Mouse (Mus musculus): ENCODE data around the gene Xpo4. TPM values are rescaled to one million over a fixed set of nuclear protein-coding genes. Genes with fewer than 3 reads are reported as not detected.

Xpo4 gene
- polyA plus RNA-seq, 1 experiment: 1.9 TPM

DNA sequence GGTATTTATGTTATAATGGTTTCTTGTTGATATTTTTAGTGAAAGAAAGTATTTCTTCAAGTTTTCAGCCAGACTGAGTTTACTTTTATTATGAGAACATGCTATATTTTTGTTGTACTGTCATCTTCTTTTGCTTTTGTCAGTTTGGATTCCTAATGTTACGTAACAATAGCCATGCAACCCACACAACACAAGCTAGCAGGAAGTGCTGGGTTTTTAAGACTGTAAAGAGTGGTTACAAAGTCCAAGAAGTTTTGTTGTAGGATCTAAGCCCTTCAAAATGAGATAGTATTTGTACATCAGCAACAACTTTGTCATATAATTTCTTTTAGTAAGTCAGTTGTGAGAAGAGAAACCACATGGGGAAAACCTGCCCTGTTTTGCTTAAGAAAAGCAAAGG lies 47.6 kb downstream of the Xpo4 start:
- peaks cover 31% of the 10 kb centered on the region for H3K4me1 ChIP-seq
- no peaks in the 10 kb centered on the region for H3K9me3 ChIP-seq
- peaks cover 53% of the 10 kb centered on the region for H3K36me3 ChIP-seq (replicated peaks; ENCODE audit: low read length)
- H3K27me3 ChIP-seq (replicated peaks): no peaks in the 10 kb centered on the region
- TF ChIP-seq FLI1 (IDR thresholded peaks at IDR 0.05; ENCODE audit: low read length): no peak
- no peak overlapping the region for H3K4me3 ChIP-seq (replicated peaks)

- Histone ChIP-seq H3K4me1 (peaks cover 34% of the 10 kb centered on the region), H3K4me3 (replicated peaks) (no peak overlapping the region), H3K27me3 (replicated peaks) (no peaks in the 10 kb centered on the region), H3K9me3 (no peaks in the 10 kb centered on the region), H3K36me3 (replicated peaks; ENCODE audit: low read length) (peaks cover 45% of the 10 kb centered on the region)
- TF ChIP-seq GATA1 (IDR thresholded peaks at IDR 0.05; ENCODE audit: borderline replicate concordance, low read length) (no peak), FLI1 (IDR thresholded peaks at IDR 0.05; ENCODE audit: low read length) (no peak)
Observed at GRCm38 (mm10) chr14:57616339-57616965, 48.8 kb downstream of the Xpo4 start.

DNA sequence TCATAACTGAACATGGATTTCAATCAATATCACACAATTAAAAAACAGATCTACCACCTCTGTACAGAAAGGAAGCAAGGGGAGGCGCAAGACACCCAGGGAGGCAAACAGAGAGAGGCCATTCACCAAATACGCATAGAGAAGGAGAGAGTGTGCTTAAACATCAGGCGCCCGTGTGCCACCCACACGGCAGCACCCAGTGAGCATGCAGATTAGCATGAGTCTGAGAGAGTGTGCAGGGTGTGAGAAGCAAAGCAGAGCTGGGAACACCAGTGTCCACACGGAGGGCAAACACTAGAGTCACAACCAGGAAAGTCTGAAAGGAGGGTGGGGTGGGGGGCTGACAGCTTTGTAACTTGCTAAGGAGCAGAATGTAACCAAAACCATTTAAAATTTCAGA lies 49.4 kb downstream of the Xpo4 start:
- Histone ChIP-seq H3K4me1 (peaks cover 40% of the 10 kb centered on the region), H3K9me3 (no peaks in the 10 kb centered on the region), H3K27me3 (replicated peaks) (no peaks in the 10 kb centered on the region), H3K4me3 (replicated peaks) (no peak overlapping the region), H3K36me3 (replicated peaks; ENCODE audit: low read length) (peaks cover 46% of the 10 kb centered on the region)
- TF ChIP-seq GATA1 (IDR thresholded peaks at IDR 0.05; ENCODE audit: borderline replicate concordance, low read length) (no peak), FLI1 (IDR thresholded peaks at IDR 0.05; ENCODE audit: low read length) (no peak)

GRCm38 (mm10) chr14:57611034-57611433 lies 54.2 kb downstream of the Xpo4 start:
- Histone ChIP-seq H3K4me1 (peaks cover 21% of the 10 kb centered on the region), H3K36me3 (replicated peaks; ENCODE audit: low read length) (peaks cover 52% of the 10 kb centered on the region)
- TF ChIP-seq FLI1 (IDR thresholded peaks at IDR 0.05; ENCODE audit: low read length): no peak
- TF ChIP-seq GATA1 (IDR thresholded peaks at IDR 0.05; ENCODE audit: borderline replicate concordance, low read length): no peak

GRCm38 (mm10) chr14:57609816-57610329 lies 55.4 kb downstream of the Xpo4 start:
- no peaks in the 10 kb centered on the region for H3K27me3 ChIP-seq (replicated peaks)
- no peaks in the 10 kb centered on the region for H3K9me3 ChIP-seq
- no peak overlapping the region for H3K4me3 ChIP-seq (replicated peaks)
- H3K36me3 ChIP-seq (replicated peaks; ENCODE audit: low read length): peaks cover 49% of the 10 kb centered on the region
- H3K4me1 ChIP-seq: peaks cover 18% of the 10 kb centered on the region
- TF ChIP-seq GATA1 (IDR thresholded peaks at IDR 0.05; ENCODE audit: borderline replicate concordance, low read length): no peak
- TF ChIP-seq FLI1 (IDR thresholded peaks at IDR 0.05; ENCODE audit: low read length): no peak

More at GRCm38 (mm10) chr14:57611034-57611433, 54.2 kb downstream of the Xpo4 start:
- no peak overlapping the region for H3K4me3 ChIP-seq (replicated peaks)
- no peaks in the 10 kb centered on the region for H3K9me3 ChIP-seq
- no peaks in the 10 kb centered on the region for H3K27me3 ChIP-seq (replicated peaks)

GRCm38 (mm10) chr14:57607500-57607899 lies 57.7 kb downstream of the Xpo4 start:
- Histone ChIP-seq H3K36me3 (replicated peaks; ENCODE audit: low read length) (peaks cover 60% of the 10 kb centered on the region), H3K4me1 (peaks cover 18% of the 10 kb centered on the region), H3K27me3 (replicated peaks) (no peaks in the 10 kb centered on the region), H3K9me3 (no peaks in the 10 kb centered on the region), H3K4me3 (replicated peaks) (no peak overlapping the region)
- TF ChIP-seq FLI1 (IDR thresholded peaks at IDR 0.05; ENCODE audit: low read length): no peak
- TF ChIP-seq GATA1 (IDR thresholded peaks at IDR 0.05; ENCODE audit: borderline replicate concordance, low read length): no peak

GRCm38 (mm10) chr14:57606663-57607365 lies 58.4 kb downstream of the Xpo4 start:
- H3K9me3 ChIP-seq: no peaks in the 10 kb centered on the region
- peaks cover 18% of the 10 kb centered on the region for H3K4me1 ChIP-seq
- TF ChIP-seq FLI1 (IDR thresholded peaks at IDR 0.05; ENCODE audit: low read length): no peak
- no peak for TF ChIP-seq GATA1 (IDR thresholded peaks at IDR 0.05; ENCODE audit: borderline replicate concordance, low read length)
- H3K27me3 ChIP-seq (replicated peaks): no peaks in the 10 kb centered on the region
- H3K36me3 ChIP-seq (replicated peaks; ENCODE audit: low read length): peaks cover 66% of the 10 kb centered on the region
- H3K4me3 ChIP-seq (replicated peaks): no peak overlapping the region

- TF ChIP-seq FLI1 (IDR thresholded peaks at IDR 0.05; ENCODE audit: low read length) (no peak), GATA1 (IDR thresholded peaks at IDR 0.05; ENCODE audit: borderline replicate concordance, low read length) (no peak)
- H3K4me1 ChIP-seq: peaks cover 11% of the 10 kb centered on the region
- peaks cover 92% of the 10 kb centered on the region for H3K36me3 ChIP-seq (replicated peaks; ENCODE audit: low read length)
Observed at GRCm38 (mm10) chr14:57593279-57593678, 72.0 kb downstream of the Xpo4 start.

DNA sequence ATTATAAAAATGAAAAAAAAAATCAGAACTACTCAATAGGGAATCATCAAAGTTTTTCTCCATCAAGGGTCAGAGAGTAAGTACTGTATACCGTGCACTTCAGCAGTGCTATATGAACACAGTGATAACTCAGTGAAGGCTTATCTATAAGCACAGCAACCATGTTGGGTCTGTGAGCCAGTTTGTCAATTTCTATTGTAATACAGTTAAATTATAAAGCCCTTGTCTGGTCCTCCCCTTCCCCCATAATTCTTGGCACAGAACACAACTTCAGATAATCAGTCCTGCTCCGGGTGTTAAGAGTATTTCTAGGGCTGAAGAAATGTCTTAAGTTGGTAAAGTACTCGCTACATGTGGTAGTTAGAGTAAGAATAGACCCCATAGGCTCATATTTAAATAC lies 73.4 kb downstream of the Xpo4 start:
- peaks cover 94% of the 10 kb centered on the region for H3K36me3 ChIP-seq (replicated peaks; ENCODE audit: low read length)
- H3K27me3 ChIP-seq (replicated peaks): no peaks in the 10 kb centered on the region
- peaks cover 11% of the 10 kb centered on the region for H3K4me1 ChIP-seq
- TF ChIP-seq GATA1 (IDR thresholded peaks at IDR 0.05; ENCODE audit: borderline replicate concordance, low read length) (no peak), FLI1 (IDR thresholded peaks at IDR 0.05; ENCODE audit: low read length) (no peak)
- H3K4me3 ChIP-seq (replicated peaks): no peak overlapping the region
- H3K9me3 ChIP-seq: no peaks in the 10 kb centered on the region

More at GRCm38 (mm10) chr14:57593279-57593678, 72.0 kb downstream of the Xpo4 start:
- H3K4me3 ChIP-seq (replicated peaks): no peak overlapping the region
- H3K27me3 ChIP-seq (replicated peaks): no peaks in the 10 kb centered on the region
- H3K9me3 ChIP-seq: no peaks in the 10 kb centered on the region

Measured in megakaryocyte, embryonic 14.5 days (primary cell).